Mouse (Mus musculus) spleen, postnatal 4 days (tissue): ENCODE measurements around the gene Dohh.

Source experiments
- DNase-seq, 2 experiments: peaks; one replicate each; pipeline ENCODE4 v3.0.0; 2022; ENCODE audit warnings: low spot score in 2 of 2

Gene Dohh

GRCm38 (mm10) chr10:81404082-81404481 is 19.9 kb downstream of the Dohh start:
- DNase-seq, result no peak

- DNase-seq, result peak in 1 of 2 experiments; percentile 53
Observed at GRCm38 (mm10) chr10:81404720-81405119, 20.5 kb downstream of the Dohh start.

GRCm38 (mm10) chr10:81405588-81406201 is 21.5 kb downstream of the Dohh start:
- DNase-seq, result peak; percentile 77 to 92

- DNase-seq, result no peak
Observed at GRCm38 (mm10) chr10:81406504-81407440, 22.5 kb downstream of the Dohh start.

GRCm38 (mm10) chr10:81407539-81408423 is 23.6 kb downstream of the Dohh start:
- peak in 1 of 2 experiments; percentile 68 for DNase-seq

- DNase-seq, result no peak
Observed at GRCm38 (mm10) chr10:81408424-81408729, 24.1 kb downstream of the Dohh start.

GRCm38 (mm10) chr10:81408871-81409291 is 24.7 kb downstream of the Dohh start:
- peak; percentile 83 to 94 for DNase-seq

GRCm38 (mm10) chr10:81409330-81409729 is 25.1 kb downstream of the Dohh start:
- DNase-seq, result no peak

GRCm38 (mm10) chr10:81410350-81410749 is 26.1 kb downstream of the Dohh start:
- no peak for DNase-seq

- no peak for DNase-seq
Observed at GRCm38 (mm10) chr10:81410981-81411380, 26.8 kb downstream of the Dohh start.

- no peak for DNase-seq
Observed at GRCm38 (mm10) chr10:81411471-81412400, 27.5 kb downstream of the Dohh start.

GRCm38 (mm10) chr10:81412586-81413309 is 28.5 kb downstream of the Dohh start:
- DNase-seq, result no peak

- DNase-seq, result peak in 1 of 2 experiments; percentile 65
Observed at GRCm38 (mm10) chr10:81413310-81414261, 29.4 kb downstream of the Dohh start.

- no peak for DNase-seq
Observed at GRCm38 (mm10) chr10:81414682-81415081, 30.5 kb downstream of the Dohh start.

GRCm38 (mm10) chr10:81415146-81415545 is 30.9 kb downstream of the Dohh start:
- DNase-seq, result no peak

- DNase-seq, result no peak
Observed at GRCm38 (mm10) chr10:81415549-81416310, 31.5 kb downstream of the Dohh start.

GRCm38 (mm10) chr10:81416581-81417226 is 32.5 kb downstream of the Dohh start:
- DNase-seq, result no peak
